Mouse (Mus musculus): Measurements from ENCODE around the gene Epb41l1. TPM values are rescaled to one million over a fixed set of nuclear protein-coding genes. Genes with fewer than 3 reads are reported as not detected.

The Epb41l1 gene
- polyA plus RNA-seq, 1 experiment from 2014 or later = 11.2 TPM

GRCm38 (mm10) chr2:156566512-156566911 is 145.8 kb downstream of the Epb41l1 start:
- Histone ChIP-seq H3K9ac (replicated peaks) (no peak overlapping the region), H3K27me3 (no peaks in the 10 kb centered on the region), H3K9me3 (no peaks in the 10 kb centered on the region), H3K36me3 (peaks cover 18% of the 10 kb centered on the region), H3K4me1 (no peaks in the 10 kb centered on the region), H3K27ac (replicated peaks) (no peak overlapping the region), H3K4me3 (no peak overlapping the region), H3K4me2 (replicated peaks) (no peak overlapping the region)
- ATAC-seq (replicated peaks) = no peak
- WGBS = 64% methylated on average over 2 of the region's 2 CpGs

GRCm38 (mm10) chr2:156568647-156569046 is 147.9 kb downstream of the Epb41l1 start:
- no peaks in the 10 kb centered on the region for H3K9me3 ChIP-seq
- no peak for ATAC-seq (replicated peaks)
- H3K36me3 ChIP-seq = peaks cover 18% of the 10 kb centered on the region
- H3K27me3 ChIP-seq = no peaks in the 10 kb centered on the region
- H3K4me3 ChIP-seq = no peak overlapping the region
- no peak overlapping the region for H3K9ac ChIP-seq (replicated peaks)
- H3K27ac ChIP-seq (replicated peaks) = no peak overlapping the region
- H3K4me2 ChIP-seq (replicated peaks) = no peak overlapping the region
- H3K4me1 ChIP-seq = no peaks in the 10 kb centered on the region
- WGBS = 93% methylated on average over 7 of the region's 7 CpGs

GRCm38 (mm10) chr2:156569261-156569660 is 148.6 kb downstream of the Epb41l1 start:
- Histone ChIP-seq H3K36me3 (peaks cover 18% of the 10 kb centered on the region), H3K9me3 (no peaks in the 10 kb centered on the region), H3K27ac (replicated peaks) (no peak overlapping the region), H3K4me3 (no peak overlapping the region), H3K4me2 (replicated peaks) (no peak overlapping the region), H3K4me1 (no peaks in the 10 kb centered on the region), H3K27me3 (no peaks in the 10 kb centered on the region), H3K9ac (replicated peaks) (no peak overlapping the region)
- 94% methylated on average over 3 of the region's 3 CpGs for WGBS
- ATAC-seq (replicated peaks) = no peak

GRCm38 (mm10) chr2:156571521-156571920 is 150.8 kb downstream of the Epb41l1 start:
- no peak overlapping the region for H3K4me2 ChIP-seq (replicated peaks)
- H3K36me3 ChIP-seq = peaks cover 18% of the 10 kb centered on the region
- no peaks in the 10 kb centered on the region for H3K4me1 ChIP-seq
- 83% methylated on average over 6 of the region's 6 CpGs for WGBS
- no peak overlapping the region for H3K4me3 ChIP-seq
- H3K9ac ChIP-seq (replicated peaks) = no peak overlapping the region
- ATAC-seq (replicated peaks) = no peak
- H3K27ac ChIP-seq (replicated peaks) = no peak overlapping the region
- no peaks in the 10 kb centered on the region for H3K27me3 ChIP-seq
- H3K9me3 ChIP-seq = no peaks in the 10 kb centered on the region

- no peak for ATAC-seq (replicated peaks)
- Histone ChIP-seq H3K4me3 (no peak overlapping the region), H3K4me1 (no peaks in the 10 kb centered on the region), H3K36me3 (no peaks in the 10 kb centered on the region), H3K4me2 (replicated peaks) (no peak overlapping the region), H3K27me3 (no peaks in the 10 kb centered on the region), H3K9me3 (no peaks in the 10 kb centered on the region), H3K27ac (replicated peaks) (no peak overlapping the region), H3K9ac (replicated peaks) (no peak overlapping the region)
- WGBS = 81% methylated on average over 7 of the region's 7 CpGs
Observed at GRCm38 (mm10) chr2:156576850-156577587, 156.3 kb downstream of the Epb41l1 start.

GRCm38 (mm10) chr2:156580507-156580906 is 159.8 kb downstream of the Epb41l1 start:
- H3K9ac ChIP-seq (replicated peaks) = no peak overlapping the region
- H3K9me3 ChIP-seq = no peaks in the 10 kb centered on the region
- ATAC-seq (replicated peaks) = no peak
- 77% methylated on average over 5 of the region's 5 CpGs for WGBS
- no peak overlapping the region for H3K4me2 ChIP-seq (replicated peaks)
- H3K27ac ChIP-seq (replicated peaks) = no peak overlapping the region
- no peaks in the 10 kb centered on the region for H3K36me3 ChIP-seq
- H3K4me1 ChIP-seq = peaks cover 12% of the 10 kb centered on the region
- no peak overlapping the region for H3K4me3 ChIP-seq
- no peaks in the 10 kb centered on the region for H3K27me3 ChIP-seq

GRCm38 (mm10) chr2:156581244-156581643 is 160.5 kb downstream of the Epb41l1 start:
- ATAC-seq (replicated peaks) = no peak
- H3K4me3 ChIP-seq = no peak overlapping the region
- H3K27me3 ChIP-seq = no peaks in the 10 kb centered on the region
- no peaks in the 10 kb centered on the region for H3K36me3 ChIP-seq
- no peak overlapping the region for H3K9ac ChIP-seq (replicated peaks)
- no peaks in the 10 kb centered on the region for H3K9me3 ChIP-seq
- H3K27ac ChIP-seq (replicated peaks) = no peak overlapping the region
- H3K4me2 ChIP-seq (replicated peaks) = no peak overlapping the region
- 52% methylated on average over 10 of the region's 10 CpGs for WGBS
- peaks cover 12% of the 10 kb centered on the region for H3K4me1 ChIP-seq

GRCm38 (mm10) chr2:156582887-156583286 is 162.2 kb downstream of the Epb41l1 start:
- peaks cover 12% of the 10 kb centered on the region for H3K4me1 ChIP-seq
- no peaks in the 10 kb centered on the region for H3K36me3 ChIP-seq
- no peak overlapping the region for H3K4me3 ChIP-seq
- no peak overlapping the region for H3K9ac ChIP-seq (replicated peaks)
- 93% methylated on average over 10 of the region's 10 CpGs for WGBS
- no peaks in the 10 kb centered on the region for H3K9me3 ChIP-seq
- no peak overlapping the region for H3K4me2 ChIP-seq (replicated peaks)
- H3K27me3 ChIP-seq = no peaks in the 10 kb centered on the region
- H3K27ac ChIP-seq (replicated peaks) = no peak overlapping the region
- ATAC-seq (replicated peaks) = no peak

GRCm38 (mm10) chr2:156584154-156584796 is 163.6 kb downstream of the Epb41l1 start:
- H3K27ac ChIP-seq (replicated peaks) = no peak overlapping the region

GRCm38 (mm10) chr2:156584797-156585471 is 164.2 kb downstream of the Epb41l1 start:
- ATAC-seq (replicated peaks) = peak; percentile 65
- H3K9ac ChIP-seq (replicated peaks) = no peak overlapping the region; the same call in 1 of the 2 replicates
- H3K36me3 ChIP-seq = no peaks in the 10 kb centered on the region
- peak overlapping the region; percentile 32 for H3K4me2 ChIP-seq (replicated peaks)
- H3K4me1 ChIP-seq = peaks cover 12% of the 10 kb centered on the region
- WGBS = 13% methylated on average over 14 of the region's 14 CpGs
- no peak overlapping the region for H3K4me3 ChIP-seq
- H3K9me3 ChIP-seq = no peaks in the 10 kb centered on the region
- no peaks in the 10 kb centered on the region for H3K27me3 ChIP-seq
- H3K27ac ChIP-seq (replicated peaks) = no peak overlapping the region

More at GRCm38 (mm10) chr2:156584154-156584796, 163.6 kb downstream of the Epb41l1 start:
- H3K36me3 ChIP-seq = no peaks in the 10 kb centered on the region
- 61% methylated on average over 11 of the region's 11 CpGs for WGBS
- no peak overlapping the region for H3K9ac ChIP-seq (replicated peaks)
- ATAC-seq (replicated peaks) = peak; percentile 23
- H3K4me1 ChIP-seq = peaks cover 12% of the 10 kb centered on the region
- no peaks in the 10 kb centered on the region for H3K27me3 ChIP-seq
- no peaks in the 10 kb centered on the region for H3K9me3 ChIP-seq
- H3K4me3 ChIP-seq = no peak overlapping the region
- peak overlapping the region; percentile 32 for H3K4me2 ChIP-seq (replicated peaks)

- ATAC-seq (replicated peaks) = no peak
- Histone ChIP-seq H3K4me1 (peaks cover 9% of the 10 kb centered on the region), H3K27me3 (no peaks in the 10 kb centered on the region), H3K9me3 (no peaks in the 10 kb centered on the region), H3K4me2 (replicated peaks) (no peak overlapping the region), H3K36me3 (no peaks in the 10 kb centered on the region), H3K9ac (replicated peaks) (no peak overlapping the region), H3K27ac (replicated peaks) (no peak overlapping the region), H3K4me3 (no peak overlapping the region)
- WGBS = 94% methylated on average over 9 of the region's 9 CpGs
Observed at GRCm38 (mm10) chr2:156589481-156589880, 168.8 kb downstream of the Epb41l1 start.
